Mouse (Mus musculus) intestine, embryonic 15.5 days (tissue): ENCODE results near the gene Crtc1. TPM values are rescaled to one million over a fixed set of nuclear protein-coding genes. Genes with fewer than 3 reads are reported as not detected.

Experiments
- ATAC-seq: fragments of 200-750 bp; cut with Nextera tagmentation; 2 replicates; pipeline ENCODE4 v1.8.0; 2017; ENCODE audit warnings: moderate TSS enrichment, moderate library complexity
- H3K27ac ChIP-seq: fragments of 300-500 bp; sonication (generic); 2 replicates; pipeline ENCODE4 v1.5.1; 2015; ENCODE audit warnings: mild to moderate bottlenecking, inconsistent platforms
- H3K27me3 ChIP-seq: fragments of 300-500 bp; sonication (generic); replicated peaks from 2 replicates; pipeline ENCODE4 v1.6.1; 2015; ENCODE audit warnings: inconsistent platforms
- H3K36me3 ChIP-seq: fragments of 300-500 bp; sonication (generic); 2 replicates; pipeline ENCODE4 v1.6.1; 2015; ENCODE audit warnings: inconsistent platforms
- H3K4me1 ChIP-seq: fragments of 300-500 bp; sonication (generic); replicated peaks from 2 replicates; pipeline ENCODE4 v1.6.1; 2015; ENCODE audit warnings: inconsistent platforms
- H3K4me2 ChIP-seq: fragments of 300-500 bp; sonication (generic); replicated peaks from 2 replicates; pipeline ENCODE4 v1.6.1; 2015; ENCODE audit warnings: mild to moderate bottlenecking, inconsistent platforms
- H3K4me3 ChIP-seq: fragments of 300-500 bp; sonication (generic); replicated peaks from 2 replicates; pipeline ENCODE4 v1.5.1; 2015; ENCODE audit warnings: inconsistent platforms
- H3K9ac ChIP-seq: fragments of 300-500 bp; sonication (generic); 2 replicates; pipeline ENCODE4 v1.6.1; 2015; ENCODE audit warnings: inconsistent platforms
- H3K9me3 ChIP-seq: fragments of 300-500 bp; sonication (generic); 2 replicates; pipeline ENCODE4 v1.6.1; 2016; ENCODE audit warnings: inconsistent platforms
- WGBS: fragments of 180-500 bp; shearing (Covaris S2); methylation state at CpG from one replicate; pipeline ENCODE4 v1.1.7; 2015; 5-methylcytosine and 5-hydroxymethylcytosine counted together
- polyA plus RNA-seq: library from polyadenylated mRNA; unstranded; fragments of >200 nt; fragmentation: Nextera tagmentation; extraction: Ambion mirVana; gene quantifications from 2 replicates; pipeline ENCODE4 v1.2.1, GENCODE M21; 2015

Crtc1 gene
- polyA plus RNA-seq, 1 experiment from 2014 or later: 15.0 TPM

DNA sequence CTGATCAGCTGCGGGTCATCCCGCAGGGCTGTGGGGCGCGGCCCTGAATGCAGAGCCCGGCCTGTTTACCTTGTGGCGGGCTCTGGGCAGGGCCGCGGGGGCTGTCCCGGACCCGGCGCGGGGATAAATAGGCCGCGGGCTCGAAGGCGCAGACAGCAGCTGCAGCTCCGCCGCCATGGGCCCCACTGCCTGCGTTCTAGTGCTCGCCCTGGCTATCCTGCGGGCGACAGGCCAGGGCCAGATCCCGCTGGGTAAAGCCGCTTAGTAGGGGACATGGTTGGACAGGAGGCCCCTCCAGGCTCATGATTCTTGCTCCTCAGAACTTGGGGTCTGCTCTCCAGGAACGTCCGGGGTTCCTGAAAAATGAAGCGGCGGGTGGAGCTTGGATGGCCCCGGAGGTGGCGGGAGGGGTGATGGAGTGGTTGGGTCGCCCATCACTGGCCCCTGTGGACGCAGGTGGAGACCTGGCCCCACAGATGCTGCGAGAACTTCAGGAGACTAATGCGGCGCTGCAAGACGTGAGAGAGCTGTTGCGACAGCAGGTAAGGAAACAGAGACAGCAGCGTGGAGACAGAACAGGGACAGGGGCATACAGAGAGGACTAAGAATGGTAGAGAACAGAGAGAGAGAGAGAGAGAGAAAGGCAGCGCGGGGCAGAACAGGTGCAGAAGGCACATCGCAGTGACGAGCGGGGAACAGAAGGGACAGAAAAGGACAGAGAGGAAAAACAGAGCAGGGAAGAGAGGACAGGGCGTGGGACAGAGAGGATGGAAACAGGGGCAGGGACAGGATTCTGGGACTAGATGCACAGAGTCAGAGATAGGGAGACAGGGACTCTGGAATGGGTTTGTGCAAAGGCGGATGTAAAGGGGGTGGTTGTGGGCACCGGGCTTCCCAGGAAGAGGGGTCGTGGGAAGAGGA, 65.7 kb downstream of the Crtc1 start, which contains the start of gene Comp:
Gene Comp, plus strand, starts transcription at position 162 of the 921 bp plus-strand sequence.
- 3% methylated on average over 47 of the region's 47 CpGs for WGBS
- Histone ChIP-seq H3K27me3 (peaks cover 71% of the 10 kb centered on the region), H3K9ac (peak within 1 kb of the TSS; percentile 26; the same call in 1 of the 2 replicates), H3K36me3 (no peaks in the 10 kb centered on the region), H3K27ac (no peak within 1 kb of the TSS), H3K4me1 (peaks cover 34% of the 10 kb centered on the region), H3K4me2 (peak within 1 kb of the TSS; percentile 81), H3K4me3 (peak within 1 kb of the TSS; percentile 42), H3K9me3 (no peaks in the 10 kb centered on the region)
- no peak for ATAC-seq

DNA sequence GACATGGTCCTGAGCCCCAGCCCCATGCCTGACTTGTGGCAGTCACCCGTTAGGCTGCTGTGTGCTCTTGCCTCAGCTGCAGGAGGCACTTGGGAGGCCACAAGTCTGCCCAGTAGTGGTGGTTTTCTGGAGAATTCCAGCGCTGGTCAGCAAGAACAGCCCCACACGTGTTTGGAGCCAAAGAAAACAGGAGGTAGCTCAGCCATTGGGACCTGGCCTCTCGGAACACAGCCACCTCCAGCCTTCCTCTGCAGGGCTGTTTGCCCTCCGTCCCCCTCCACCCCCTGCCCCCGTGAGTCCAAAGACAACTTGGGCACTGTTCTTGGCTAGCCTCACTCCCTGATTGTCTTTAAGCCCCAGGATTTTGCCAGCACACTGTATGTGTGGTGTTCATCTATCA, 67.4 kb downstream of the Crtc1 start:
- Histone ChIP-seq H3K27me3 (peaks cover 56% of the 10 kb centered on the region), H3K4me3 (no peak overlapping the region), H3K4me1 (peaks cover 34% of the 10 kb centered on the region), H3K36me3 (no peaks in the 10 kb centered on the region), H3K9ac (no peak overlapping the region), H3K9me3 (no peaks in the 10 kb centered on the region), H3K4me2 (no peak overlapping the region), H3K27ac (no peak overlapping the region)
- ATAC-seq: no peak
- 47% methylated on average over 6 of the region's 6 CpGs for WGBS

- 80% methylated on average over 7 of the region's 7 CpGs for WGBS
- 0 out of 2 replicates have a peak overlapping the region, but pooled peaks have one; percentile 10 for H3K9ac ChIP-seq
- no peak overlapping the region for H3K4me3 ChIP-seq
- peaks cover 41% of the 10 kb centered on the region for H3K27me3 ChIP-seq
- no peak overlapping the region for H3K27ac ChIP-seq
- no peak for ATAC-seq
- H3K4me1 ChIP-seq: peaks cover 23% of the 10 kb centered on the region
- H3K36me3 ChIP-seq: no peaks in the 10 kb centered on the region
- H3K9me3 ChIP-seq: no peaks in the 10 kb centered on the region
- H3K4me2 ChIP-seq: no peak overlapping the region
Measured at GRCm38 (mm10) chr8:70370476-70370875, 68.9 kb downstream of the Crtc1 start.

DNA sequence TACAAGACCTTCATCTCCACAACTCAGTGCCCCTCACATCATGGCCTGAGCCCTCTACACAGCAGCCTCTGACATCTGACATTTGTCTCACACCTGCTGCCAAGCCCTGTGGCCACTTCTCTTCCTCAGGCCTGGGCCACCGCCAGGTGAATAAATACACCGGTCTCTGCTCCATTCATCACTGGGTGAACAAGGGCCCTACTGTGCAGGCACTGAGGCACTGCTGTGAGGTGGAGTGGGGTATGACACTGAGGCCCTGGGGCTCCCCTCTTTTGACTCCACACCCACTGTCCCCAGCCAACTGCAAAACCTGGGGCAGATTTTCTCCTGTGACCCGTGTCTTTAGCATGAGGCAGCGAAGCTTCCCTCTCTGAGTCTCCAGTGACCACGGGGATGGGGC, 72.8 kb downstream of the Crtc1 start:
- no peaks in the 10 kb centered on the region for H3K36me3 ChIP-seq
- no peak overlapping the region for H3K4me2 ChIP-seq
- H3K9me3 ChIP-seq: no peaks in the 10 kb centered on the region
- 72% methylated on average over 5 of the region's 5 CpGs for WGBS
- H3K27me3 ChIP-seq: peaks cover 2% of the 10 kb centered on the region; the same call in 1 of the 2 replicates
- H3K4me1 ChIP-seq: 0 out of 2 replicates have a peak, but pooled peaks cover 3% of the 10 kb centered on the region
- H3K27ac ChIP-seq: no peak overlapping the region
- H3K4me3 ChIP-seq: no peak overlapping the region
- no peak overlapping the region for H3K9ac ChIP-seq
- ATAC-seq: peak; percentile 57

- Histone ChIP-seq H3K9me3 (no peaks in the 10 kb centered on the region), H3K27me3 (no peaks in the 10 kb centered on the region), H3K9ac (no peak overlapping the region), H3K4me1 (0 out of 2 replicates have a peak, but pooled peaks cover 3% of the 10 kb centered on the region), H3K4me2 (no peak overlapping the region), H3K36me3 (no peaks in the 10 kb centered on the region), H3K4me3 (no peak overlapping the region), H3K27ac (no peak overlapping the region)
- peak; percentile 31; the same call in 1 of the 2 replicates for ATAC-seq
- 42% methylated on average over 5 of the region's 5 CpGs for WGBS
Measured at GRCm38 (mm10) chr8:70364066-70364465, 75.3 kb downstream of the Crtc1 start.

DNA sequence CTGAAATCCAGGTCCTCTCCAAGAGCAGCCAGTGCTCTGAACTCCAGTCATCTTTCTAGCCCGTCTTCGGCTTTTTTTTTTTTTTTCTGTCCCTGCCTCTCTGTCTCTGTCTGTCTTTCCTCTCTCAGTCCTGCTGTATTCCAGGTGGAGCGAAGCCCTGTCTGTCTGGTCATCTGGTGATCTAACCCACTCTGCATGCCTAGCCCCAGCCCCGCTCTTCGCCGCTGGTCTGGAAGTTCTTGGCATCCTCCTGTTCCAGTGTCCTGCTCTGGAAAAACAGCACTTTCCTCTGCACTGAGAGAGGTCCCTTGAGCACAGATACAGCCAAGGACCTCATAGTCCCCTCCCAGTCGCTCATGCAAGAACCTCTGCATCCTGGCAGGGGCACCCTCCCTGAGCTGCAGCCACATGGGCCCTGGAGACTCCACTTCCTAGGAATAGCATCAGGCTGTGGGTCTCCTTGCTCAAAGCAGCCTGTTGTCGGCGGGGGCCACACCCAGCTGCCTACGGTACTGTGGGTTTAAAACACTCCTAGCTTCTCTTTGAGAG, 77.8 kb downstream of the Crtc1 start:
- no peak overlapping the region for H3K9ac ChIP-seq
- H3K4me2 ChIP-seq: no peak overlapping the region
- no peaks in the 10 kb centered on the region for H3K9me3 ChIP-seq
- H3K4me1 ChIP-seq: 0 out of 2 replicates have a peak, but pooled peaks cover 3% of the 10 kb centered on the region
- WGBS: 69% methylated on average over 10 of the region's 10 CpGs
- H3K4me3 ChIP-seq: no peak overlapping the region
- no peaks in the 10 kb centered on the region for H3K27me3 ChIP-seq
- ATAC-seq: no peak
- no peaks in the 10 kb centered on the region for H3K36me3 ChIP-seq
- H3K27ac ChIP-seq: no peak overlapping the region

GRCm38 (mm10) chr8:70360769-70361168, 78.6 kb downstream of the Crtc1 start:
- Histone ChIP-seq H3K4me1 (0 out of 2 replicates have a peak, but pooled peaks cover 3% of the 10 kb centered on the region), H3K27ac (no peak overlapping the region), H3K9ac (no peak overlapping the region), H3K36me3 (no peaks in the 10 kb centered on the region), H3K27me3 (no peaks in the 10 kb centered on the region), H3K4me3 (no peak overlapping the region), H3K9me3 (no peaks in the 10 kb centered on the region), H3K4me2 (no peak overlapping the region)
- ATAC-seq: no peak
- whole genome bisulfite sequencing: 54% methylated on average over 4 of the region's 4 CpGs

DNA sequence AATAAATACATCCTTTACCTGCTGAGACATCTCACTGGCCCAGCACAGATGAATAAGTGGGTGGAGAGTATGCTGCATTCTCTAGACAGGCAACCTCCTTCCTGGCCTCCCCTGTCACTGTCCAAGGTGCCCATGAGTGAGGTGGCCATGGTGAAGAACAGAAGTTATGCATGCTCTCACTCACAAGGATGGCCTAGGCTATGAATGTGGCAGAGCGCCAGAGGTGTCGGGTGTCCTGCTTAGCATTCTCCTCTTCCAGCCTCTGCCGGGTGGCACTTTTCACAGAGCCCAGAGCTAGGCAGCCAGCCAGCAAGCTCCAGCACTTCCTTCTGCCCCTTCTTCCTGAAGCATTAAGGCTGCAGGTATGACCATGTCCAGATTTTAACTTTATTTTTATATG, 80.0 kb downstream of the Crtc1 start:
- Histone ChIP-seq H3K9ac (no peak overlapping the region), H3K36me3 (no peaks in the 10 kb centered on the region), H3K27me3 (no peaks in the 10 kb centered on the region), H3K4me1 (peaks cover 3% of the 10 kb centered on the region; the same call in 1 of the 2 replicates), H3K27ac (no peak overlapping the region), H3K9me3 (no peaks in the 10 kb centered on the region), H3K4me3 (no peak overlapping the region), H3K4me2 (no peak overlapping the region)
- no peak for ATAC-seq
- WGBS: 38% methylated on average over 3 of the region's 3 CpGs

GRCm38 (mm10) chr8:70356111-70356510, 83.3 kb downstream of the Crtc1 start:
- H3K9me3 ChIP-seq: no peaks in the 10 kb centered on the region
- no peaks in the 10 kb centered on the region for H3K36me3 ChIP-seq
- H3K4me3 ChIP-seq: no peak overlapping the region
- H3K27me3 ChIP-seq: no peaks in the 10 kb centered on the region
- H3K4me2 ChIP-seq: no peak overlapping the region
- 90% methylated on average over 1 of the region's 1 CpGs for WGBS
- ATAC-seq: no peak
- H3K9ac ChIP-seq: no peak overlapping the region
- H3K27ac ChIP-seq: no peak overlapping the region
- peaks cover 17% of the 10 kb centered on the region for H3K4me1 ChIP-seq

DNA sequence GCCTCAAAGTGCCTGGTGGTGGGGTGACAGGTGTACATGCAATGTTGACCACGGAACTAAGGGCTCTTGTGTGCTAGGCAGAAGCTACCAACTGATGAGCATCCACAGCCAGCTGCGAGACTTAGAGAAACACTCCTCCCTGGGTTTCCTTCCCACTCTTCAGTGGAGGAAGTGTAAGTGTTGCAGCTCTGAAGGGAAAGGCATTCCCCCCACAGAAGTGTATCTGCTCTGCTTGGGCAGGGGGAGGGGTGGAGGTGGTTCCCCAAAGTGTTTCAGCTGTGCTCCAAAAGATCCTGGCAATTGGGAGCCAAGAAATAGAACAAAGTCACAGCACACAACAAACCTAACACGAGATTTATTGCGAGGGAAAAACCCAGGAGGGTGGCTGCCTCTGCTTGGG, 85.4 kb downstream of the Crtc1 start:
- no peaks in the 10 kb centered on the region for H3K27me3 ChIP-seq
- H3K4me3 ChIP-seq: peak overlapping the region; percentile 96; the same call in 1 of the 2 replicates
- peak overlapping the region; percentile 73 for H3K27ac ChIP-seq
- peaks cover 7% of the 10 kb centered on the region; the same call in 1 of the 2 replicates for H3K36me3 ChIP-seq
- peak overlapping the region; percentile 78 for H3K4me2 ChIP-seq
- WGBS: 50% methylated on average over 4 of the region's 4 CpGs
- no peaks in the 10 kb centered on the region for H3K9me3 ChIP-seq
- peak overlapping the region; percentile 51 for H3K9ac ChIP-seq
- peaks cover 38% of the 10 kb centered on the region for H3K4me1 ChIP-seq
- ATAC-seq: no peak

- H3K9me3 ChIP-seq: no peaks in the 10 kb centered on the region
- H3K9ac ChIP-seq: peak within 1 kb of the TSS; percentile 96
- H3K27me3 ChIP-seq: no peaks in the 10 kb centered on the region
- H3K4me1 ChIP-seq: peaks cover 45% of the 10 kb centered on the region
- peak within 1 kb of the TSS; percentile 88 for H3K27ac ChIP-seq
- peak within 1 kb of the TSS; percentile 90 for H3K4me2 ChIP-seq
- WGBS: under 1% methylated on average over 62 of the region's 69 CpGs
- H3K4me3 ChIP-seq: peak within 1 kb of the TSS; percentile 96
- ATAC-seq: peak; percentile 95
- peaks cover 13% of the 10 kb centered on the region; the same call in 1 of the 2 replicates for H3K36me3 ChIP-seq
Measured at GRCm38 (mm10) chr8:70353194-70353817, 86.1 kb downstream of the Crtc1 start, which contains the start of gene Upf1. Gene Upf1 (minus strand): TSS chr8:70353278.

GRCm38 (mm10) chr8:70352657-70353151, 86.7 kb downstream of the Crtc1 start:
- Histone ChIP-seq H3K4me3 (peak overlapping the region; percentile 96), H3K9me3 (no peaks in the 10 kb centered on the region), H3K27me3 (no peaks in the 10 kb centered on the region), H3K36me3 (peaks cover 13% of the 10 kb centered on the region; the same call in 1 of the 2 replicates), H3K27ac (peak overlapping the region; percentile 88), H3K4me1 (peaks cover 50% of the 10 kb centered on the region), H3K4me2 (peak overlapping the region; percentile 90), H3K9ac (peak overlapping the region; percentile 96)
- WGBS: under 1% methylated on average over 59 of the region's 64 CpGs
- peak; percentile 59 for ATAC-seq
